Mouse (Mus musculus): Measurements from ENCODE around the gene Rpia. TPM values are rescaled to one million over a fixed set of nuclear protein-coding genes. Genes with fewer than 3 reads are reported as not detected.

The Rpia gene
- 4.8 and 6.1 TPM in 2 replicates for polyA plus RNA-seq (2014; fragmentation: Nextera tagmentation; extraction: Ambion mirVana)

DNA sequence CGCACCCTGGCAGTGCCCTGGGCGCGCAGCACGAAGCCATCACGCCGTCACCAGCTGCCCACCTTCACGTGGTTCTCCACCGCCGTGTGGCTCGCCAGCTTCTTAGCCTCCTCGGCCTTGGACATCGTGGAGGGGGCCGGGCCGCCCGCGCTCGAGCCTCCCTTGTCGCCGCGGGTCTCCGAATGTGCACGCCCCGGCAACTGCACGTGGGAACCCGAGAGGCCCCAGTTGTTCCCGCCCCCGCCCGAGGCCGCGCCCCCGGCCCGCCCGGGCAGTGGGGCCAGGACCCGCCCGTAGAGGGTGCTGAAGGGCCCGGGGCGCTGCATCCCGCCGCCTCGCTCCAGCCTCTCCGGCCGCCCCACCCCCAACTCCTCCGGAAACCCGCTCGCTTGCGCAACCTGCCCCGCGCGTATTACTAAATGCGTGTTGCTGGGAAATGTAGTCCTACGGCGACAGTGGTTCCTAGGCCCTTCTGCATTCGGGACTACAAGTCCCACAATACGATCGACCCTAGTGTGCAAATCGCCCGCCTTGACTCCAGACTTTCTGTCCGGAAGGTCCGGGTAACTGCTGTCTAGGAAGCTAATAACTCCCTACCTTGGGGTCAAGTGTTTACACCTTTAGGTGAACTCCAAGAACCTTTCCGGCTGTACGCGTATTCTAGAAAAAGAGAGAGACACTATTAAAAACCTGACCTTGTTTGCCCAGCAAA, at the start of gene Rpia:
Gene Rpia (minus strand): TSS at position 409 of the 712 bp plus-strand sequence.
- Histone ChIP-seq H3K27me3 (replicated peaks; ENCODE audit: control insufficient read depth, insufficient read depth, low read length) (no peaks in the 10 kb centered on the region), H3K27ac (ENCODE audit: low read depth) (peak within 1 kb of the TSS; percentile 73), H3K4me3 (ENCODE audit: low read depth, low read length) (peak within 1 kb of the TSS; percentile 71), H3K4me2 (ENCODE audit: low read length) (peak within 1 kb of the TSS; percentile 91), H3K36me3 (ENCODE audit: control insufficient read depth, insufficient read depth, low read length) (0 out of 2 replicates have a peak, but pooled peaks cover 4% of the 10 kb centered on the region), H3K9ac (ENCODE audit: low read length) (peak within 1 kb of the TSS; percentile 63), H3K9me3 (ENCODE audit: control insufficient read depth, low read length) (no peaks in the 10 kb centered on the region), H3K4me1 (replicated peaks; ENCODE audit: control insufficient read depth, insufficient read depth, low read length) (peaks cover 9% of the 10 kb centered on the region; the same call in 1 of the 2 replicates)
- 1% methylated on average over 61 of the region's 62 CpGs for WGBS
- peak; percentile 96 for DNase-seq (ENCODE audit: low spot score)
- peak; percentile 97 for ATAC-seq (replicated peaks; ENCODE audit: low FRiP score, low TSS enrichment, low read depth)

DNA sequence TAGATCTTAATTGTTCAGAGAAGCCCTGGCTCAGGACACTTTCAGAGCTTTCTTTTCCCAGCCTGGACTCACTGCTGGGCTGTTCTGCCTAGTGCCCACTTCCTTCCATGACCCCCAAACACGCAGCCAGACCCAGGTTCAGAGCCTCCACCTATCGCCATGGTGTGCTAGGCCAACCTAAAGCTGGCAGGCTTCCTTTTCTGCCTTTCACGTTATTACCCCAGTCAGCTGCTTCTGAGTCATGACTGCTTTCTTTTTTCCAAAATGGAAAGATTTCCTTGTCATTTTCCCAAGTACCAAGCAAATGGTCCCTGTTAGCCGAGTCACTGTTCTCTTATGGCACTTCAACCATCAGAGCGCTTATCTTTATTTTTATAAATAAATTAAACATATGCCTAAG, 48.2 kb upstream of the Rpia start:
- Histone ChIP-seq H3K9me3 (ENCODE audit: control insufficient read depth, low read length) (no peaks in the 10 kb centered on the region), H3K4me3 (ENCODE audit: low read depth, low read length) (no peak overlapping the region), H3K4me2 (ENCODE audit: low read length) (no peak overlapping the region), H3K27ac (ENCODE audit: low read depth) (no peak overlapping the region), H3K36me3 (ENCODE audit: control insufficient read depth, insufficient read depth, low read length) (no peaks in the 10 kb centered on the region), H3K4me1 (replicated peaks; ENCODE audit: control insufficient read depth, insufficient read depth, low read length) (peaks cover 10% of the 10 kb centered on the region; the same call in 1 of the 2 replicates), H3K27me3 (replicated peaks; ENCODE audit: control insufficient read depth, insufficient read depth, low read length) (no peaks in the 10 kb centered on the region), H3K9ac (ENCODE audit: low read length) (no peak overlapping the region)
- DNase-seq (ENCODE audit: low spot score) (no peak), ATAC-seq (replicated peaks; ENCODE audit: low FRiP score, low TSS enrichment, low read depth) (no peak)
- WGBS, result 59% methylated on average over 5 of the region's 5 CpGs

DNA sequence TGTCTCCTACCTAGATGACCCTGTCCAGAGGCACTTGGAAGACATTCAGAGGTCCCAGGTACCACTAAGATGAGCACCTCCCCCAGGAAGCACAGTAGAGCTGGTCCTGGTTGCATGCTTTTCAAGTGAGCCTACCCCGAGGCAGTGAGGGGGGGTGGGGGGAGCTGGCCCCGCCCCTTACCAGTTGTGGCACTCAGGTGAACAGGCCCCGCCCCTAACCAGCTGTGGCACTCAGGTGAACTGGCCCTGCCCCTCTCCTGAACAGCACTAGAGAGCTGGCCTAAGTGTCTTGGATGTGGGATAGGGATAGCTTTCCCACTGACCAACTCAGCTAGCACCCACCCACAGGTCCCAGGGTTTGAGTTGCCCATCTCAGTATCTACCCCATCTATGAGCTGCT, 46.5 kb upstream of the Rpia start:
- no peak overlapping the region for H3K27ac ChIP-seq (ENCODE audit: low read depth)
- H3K36me3 ChIP-seq (ENCODE audit: control insufficient read depth, insufficient read depth, low read length), result no peaks in the 10 kb centered on the region
- ATAC-seq (replicated peaks; ENCODE audit: low FRiP score, low TSS enrichment, low read depth), result no peak
- no peak overlapping the region for H3K9ac ChIP-seq (ENCODE audit: low read length)
- no peak overlapping the region for H3K4me2 ChIP-seq (ENCODE audit: low read length)
- H3K27me3 ChIP-seq (replicated peaks; ENCODE audit: control insufficient read depth, insufficient read depth, low read length), result no peaks in the 10 kb centered on the region
- WGBS, result 37% methylated on average over 3 of the region's 3 CpGs
- no peak for DNase-seq (ENCODE audit: low spot score)
- peaks cover 8% of the 10 kb centered on the region; the same call in 1 of the 2 replicates for H3K4me1 ChIP-seq (replicated peaks; ENCODE audit: control insufficient read depth, insufficient read depth, low read length)
- H3K9me3 ChIP-seq (ENCODE audit: control insufficient read depth, low read length), result no peaks in the 10 kb centered on the region
- no peak overlapping the region for H3K4me3 ChIP-seq (ENCODE audit: low read depth, low read length)

DNA sequence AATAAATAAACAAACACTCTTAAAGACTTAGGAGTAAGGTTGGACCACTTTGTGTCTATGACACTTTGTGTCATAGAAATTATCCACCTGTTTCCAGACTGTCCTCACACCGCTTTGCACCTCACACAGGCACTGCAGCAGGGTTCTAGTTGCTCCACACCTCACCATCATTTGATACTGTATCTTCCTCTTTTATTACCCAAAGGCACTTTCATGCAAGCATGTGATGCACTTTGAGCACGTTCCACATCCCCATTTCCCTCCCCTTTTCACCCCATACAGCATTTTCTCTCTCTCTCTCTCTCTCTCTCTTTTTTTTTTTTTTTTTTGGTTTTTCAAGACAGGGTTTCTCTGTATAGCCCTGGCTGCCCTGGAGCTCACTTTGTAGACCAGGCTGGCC, 45.3 kb upstream of the Rpia start:
- H3K4me2 ChIP-seq (ENCODE audit: low read length), result no peak overlapping the region
- H3K9me3 ChIP-seq (ENCODE audit: control insufficient read depth, low read length), result no peaks in the 10 kb centered on the region
- H3K4me3 ChIP-seq (ENCODE audit: low read depth, low read length), result no peak overlapping the region
- DNase-seq (ENCODE audit: low spot score) (no peak), ATAC-seq (replicated peaks; ENCODE audit: low FRiP score, low TSS enrichment, low read depth) (no peak)
- WGBS, result 85% methylated on average over 2 of the region's 2 CpGs
- H3K27me3 ChIP-seq (replicated peaks; ENCODE audit: control insufficient read depth, insufficient read depth, low read length), result no peaks in the 10 kb centered on the region
- H3K4me1 ChIP-seq (replicated peaks; ENCODE audit: control insufficient read depth, insufficient read depth, low read length), result no peaks in the 10 kb centered on the region
- H3K27ac ChIP-seq (ENCODE audit: low read depth), result no peak overlapping the region
- H3K36me3 ChIP-seq (ENCODE audit: control insufficient read depth, insufficient read depth, low read length), result no peaks in the 10 kb centered on the region
- no peak overlapping the region for H3K9ac ChIP-seq (ENCODE audit: low read length)

DNA sequence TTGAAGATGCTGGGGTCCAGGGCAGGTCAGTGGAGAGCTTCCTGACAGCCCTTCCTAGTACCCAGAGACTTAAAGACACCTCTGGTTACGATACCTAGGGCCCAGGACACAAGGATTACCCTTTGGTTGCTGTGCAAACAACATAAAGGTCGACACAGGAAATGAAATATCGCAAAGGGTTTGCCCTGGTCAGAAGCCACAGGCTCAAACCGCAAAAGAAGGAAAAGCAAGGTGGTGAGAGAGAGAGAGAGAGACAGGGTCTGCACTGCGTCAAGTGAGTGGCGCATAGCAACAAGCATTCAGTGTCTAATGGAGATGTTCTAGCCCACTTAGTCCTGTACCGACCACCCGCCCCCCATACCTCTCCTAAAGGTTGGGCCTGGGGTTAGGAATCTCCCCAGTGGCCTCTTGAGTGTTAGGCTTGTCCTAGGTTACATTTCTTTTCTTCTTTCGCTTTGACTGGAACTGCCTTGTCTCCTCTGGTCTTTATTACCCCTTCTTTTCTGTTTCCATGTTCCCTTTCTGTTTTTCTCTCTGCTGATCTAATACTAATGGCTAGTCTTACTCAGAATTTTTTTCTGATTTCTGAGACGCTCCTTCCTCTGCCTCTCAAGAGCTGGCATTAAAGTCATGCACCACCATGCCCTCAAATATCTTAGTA, 39.3 kb upstream of the Rpia start:
- no peak overlapping the region for H3K9ac ChIP-seq (ENCODE audit: low read length)
- 36% methylated on average over 10 of the region's 10 CpGs for WGBS
- H3K27ac ChIP-seq (ENCODE audit: low read depth), result no peak overlapping the region
- no peaks in the 10 kb centered on the region for H3K4me1 ChIP-seq (replicated peaks; ENCODE audit: control insufficient read depth, insufficient read depth, low read length)
- no peaks in the 10 kb centered on the region for H3K36me3 ChIP-seq (ENCODE audit: control insufficient read depth, insufficient read depth, low read length)
- H3K9me3 ChIP-seq (ENCODE audit: control insufficient read depth, low read length), result no peaks in the 10 kb centered on the region
- DNase-seq (ENCODE audit: low spot score) (no peak), ATAC-seq (replicated peaks; ENCODE audit: low FRiP score, low TSS enrichment, low read depth) (no peak)
- H3K27me3 ChIP-seq (replicated peaks; ENCODE audit: control insufficient read depth, insufficient read depth, low read length), result no peaks in the 10 kb centered on the region
- no peak overlapping the region for H3K4me3 ChIP-seq (ENCODE audit: low read depth, low read length)
- H3K4me2 ChIP-seq (ENCODE audit: low read length), result no peak overlapping the region

DNA sequence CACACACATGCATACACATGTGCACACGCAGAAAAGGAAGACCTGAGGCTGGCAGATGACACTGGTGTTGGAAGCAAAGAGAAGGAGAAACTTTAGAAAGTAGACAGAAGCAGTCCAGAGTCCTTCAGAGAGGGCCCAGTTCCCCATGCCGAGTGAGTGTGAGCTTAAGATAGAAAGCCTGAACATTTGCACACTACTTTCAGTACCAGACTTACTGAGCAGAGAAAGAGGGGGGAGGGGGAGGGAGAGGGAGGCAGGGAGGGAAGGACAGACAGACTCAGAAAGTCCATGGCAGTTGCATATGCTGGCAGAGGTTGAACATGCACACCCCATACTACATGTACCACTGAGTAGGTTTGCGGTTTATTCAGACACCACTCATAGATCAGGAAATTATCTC, 38.5 kb upstream of the Rpia start:
- no peak overlapping the region for H3K27ac ChIP-seq (ENCODE audit: low read depth)
- no peaks in the 10 kb centered on the region for H3K36me3 ChIP-seq (ENCODE audit: control insufficient read depth, insufficient read depth, low read length)
- no peaks in the 10 kb centered on the region for H3K4me1 ChIP-seq (replicated peaks; ENCODE audit: control insufficient read depth, insufficient read depth, low read length)
- H3K9ac ChIP-seq (ENCODE audit: low read length), result no peak overlapping the region
- H3K4me2 ChIP-seq (ENCODE audit: low read length), result no peak overlapping the region
- no peak for DNase-seq (ENCODE audit: low spot score)
- no peaks in the 10 kb centered on the region for H3K9me3 ChIP-seq (ENCODE audit: control insufficient read depth, low read length)
- no peaks in the 10 kb centered on the region for H3K27me3 ChIP-seq (replicated peaks; ENCODE audit: control insufficient read depth, insufficient read depth, low read length)
- ATAC-seq (replicated peaks; ENCODE audit: low FRiP score, low TSS enrichment, low read depth), result no peak
- no peak overlapping the region for H3K4me3 ChIP-seq (ENCODE audit: low read depth, low read length)
- WGBS, result 79% methylated on average over 3 of the region's 3 CpGs

DNA sequence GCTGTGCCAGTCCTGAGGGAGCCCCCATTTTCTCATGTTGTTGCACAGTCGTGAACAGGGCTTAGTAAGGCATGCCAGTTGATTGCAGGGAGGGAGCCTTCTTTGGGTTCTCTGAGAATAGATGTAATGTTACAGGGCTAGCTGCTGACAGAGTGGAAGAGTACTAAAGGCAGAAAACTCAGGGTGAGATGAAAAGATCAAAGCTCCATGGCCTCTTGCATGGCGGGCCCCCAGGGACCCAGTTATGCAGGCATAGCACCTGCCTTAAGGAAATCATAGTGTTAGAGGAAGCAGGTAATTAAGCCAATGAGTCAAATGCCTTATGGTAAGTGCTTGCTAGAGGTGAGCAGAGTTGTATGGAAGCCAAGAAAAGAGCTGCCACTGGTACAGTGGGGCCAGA, 37.4 kb upstream of the Rpia start:
- whole genome bisulfite sequencing, result 63% methylated on average over 2 of the region's 2 CpGs
- Histone ChIP-seq H3K27ac (ENCODE audit: low read depth) (no peak overlapping the region), H3K36me3 (ENCODE audit: control insufficient read depth, insufficient read depth, low read length) (no peaks in the 10 kb centered on the region), H3K4me1 (replicated peaks; ENCODE audit: control insufficient read depth, insufficient read depth, low read length) (peaks cover 5% of the 10 kb centered on the region; the same call in 1 of the 2 replicates), H3K9ac (ENCODE audit: low read length) (no peak overlapping the region), H3K27me3 (replicated peaks; ENCODE audit: control insufficient read depth, insufficient read depth, low read length) (no peaks in the 10 kb centered on the region), H3K4me2 (ENCODE audit: low read length) (no peak overlapping the region), H3K4me3 (ENCODE audit: low read depth, low read length) (no peak overlapping the region), H3K9me3 (ENCODE audit: control insufficient read depth, low read length) (no peaks in the 10 kb centered on the region)
- DNase-seq (ENCODE audit: low spot score) (no peak), ATAC-seq (replicated peaks; ENCODE audit: low FRiP score, low TSS enrichment, low read depth) (no peak)

DNA sequence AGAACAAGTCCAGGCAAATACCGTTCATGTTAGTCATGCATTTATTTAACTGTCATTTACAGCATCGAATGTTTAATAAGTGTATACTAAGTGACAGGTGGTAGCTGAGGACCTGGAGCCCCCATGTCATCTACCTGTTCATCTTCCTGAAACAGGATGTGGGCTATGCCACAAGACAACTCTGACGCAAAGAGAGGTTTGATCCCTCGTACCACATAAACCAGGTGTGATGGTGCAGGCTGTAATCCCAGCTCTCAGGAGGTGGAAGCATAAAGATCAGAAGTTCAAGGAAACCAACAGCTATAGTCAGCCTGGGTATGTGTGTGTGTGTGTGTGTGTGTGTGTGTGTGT, 32.9 kb upstream of the Rpia start:
- Histone ChIP-seq H3K9me3 (ENCODE audit: control insufficient read depth, low read length) (no peaks in the 10 kb centered on the region), H3K36me3 (ENCODE audit: control insufficient read depth, insufficient read depth, low read length) (no peaks in the 10 kb centered on the region), H3K4me2 (ENCODE audit: low read length) (peak overlapping the region; percentile 64), H3K27ac (ENCODE audit: low read depth) (no peak overlapping the region; the same call in 1 of the 2 replicates), H3K4me3 (ENCODE audit: low read depth, low read length) (peak overlapping the region; percentile 40), H3K27me3 (replicated peaks; ENCODE audit: control insufficient read depth, insufficient read depth, low read length) (no peaks in the 10 kb centered on the region), H3K9ac (ENCODE audit: low read length) (peak overlapping the region; percentile 27; the same call in 1 of the 2 replicates), H3K4me1 (replicated peaks; ENCODE audit: control insufficient read depth, insufficient read depth, low read length) (peaks cover 12% of the 10 kb centered on the region; the same call in 1 of the 2 replicates)
- 0 out of 2 replicates have a peak, but pooled peaks have one; percentile 8 for ATAC-seq (replicated peaks; ENCODE audit: low FRiP score, low TSS enrichment, low read depth)
- WGBS, result 35% methylated on average over 4 of the region's 4 CpGs
- DNase-seq (ENCODE audit: low spot score), result no peak
